Mouse (Mus musculus) adrenal gland, adult 8-10 months (tissue): Measurements from ENCODE around the gene Pdgfc. TPM values are rescaled to one million over a fixed set of nuclear protein-coding genes. Genes with fewer than 3 reads are reported as not detected.

Experiments
- total RNA-seq, 4 experiments: library from RNA; stranded (reverse); gene quantifications; 2 replicates each; pipeline ENCODE4 v1.2.4; 2022

Pdgfc gene
- total RNA-seq, 4 experiments from 2014 or later: 6.3 to 9.0 (median 7.5) TPM

Other genes starting within 250 kb of the Pdgfc start
- 10 to 100 TPM; 12.2 to 22.3 (median 18.1) TPM for gene Gria2, start 233.6 kb upstream of the Pdgfc start, total RNA-seq
- 10 to 100 TPM in 3 of 4 experiments, 1 to 10 TPM in 1; 8.9 to 22.2 (median 13.6) TPM for gene Glrb, start 122.8 kb upstream of the Pdgfc start, total RNA-seq